Mouse (Mus musculus) liver, embryonic 11.5 days (tissue): ENCODE measurements around the gene Rnf187. TPM values are rescaled to one million over a fixed set of nuclear protein-coding genes. Genes with fewer than 3 reads are reported as not detected.

ENCODE experiments used
- microRNA-seq: library from miRNA; unstranded; fragments of <30 nt; microRNA quantifications from one replicate; pipeline ENCODE4, GENCODE M21; 2017; ENCODE audit warnings: borderline number of aligned reads
- polyA plus RNA-seq: library from polyadenylated mRNA; unstranded; fragments of >200 nt; fragmentation: Nextera tagmentation; extraction: Ambion mirVana; gene quantifications from 2 replicates; pipeline ENCODE4 v1.2.1, GENCODE M21; 2014

Gene Rnf187
- polyA plus RNA-seq, 1 experiment from 2014 or later, result 229 TPM

Small RNAs within 50 kb of the gene (microRNA-seq; reads per million reads assigned to microRNA genes)
- 2.8 reads per million for gene Gm44313

Other genes with a start within 250 kb of the Rnf187 start
- not detected in 2 replicates for gene Olfr319, start 239.8 kb downstream of the Rnf187 start, polyA plus RNA-seq
- not detected in 2 replicates for gene Olfr318, start 214.9 kb downstream of the Rnf187 start, polyA plus RNA-seq
- not detected in 2 replicates for gene Olfr317, start 199.7 kb downstream of the Rnf187 start, polyA plus RNA-seq
- not detected in 2 replicates for gene Olfr316, start 186.2 kb downstream of the Rnf187 start, polyA plus RNA-seq
- gene Olfr315, start 165.7 kb downstream of the Rnf187 start, polyA plus RNA-seq, result not detected in 2 replicates
- gene Olfr314, start 156.0 kb downstream of the Rnf187 start, polyA plus RNA-seq, result not detected in 2 replicates
- gene Fam183b, start 137.0 kb downstream of the Rnf187 start, polyA plus RNA-seq, result 0.70 and 0.86 TPM in 2 replicates
- not detected in 2 replicates for gene Olfr313, start 123.9 kb downstream of the Rnf187 start, polyA plus RNA-seq
- gene Olfr312, start 109.7 kb downstream of the Rnf187 start, polyA plus RNA-seq, result not detected in 2 replicates
- gene Olfr311, start 99.7 kb downstream of the Rnf187 start, polyA plus RNA-seq, result not detected in 2 replicates
- gene Gm12258, start 91.8 kb downstream of the Rnf187 start, polyA plus RNA-seq, result 4.3 and 5.2 TPM in 2 replicates
- 5.0 and 5.6 TPM in 2 replicates for gene 2810021J22Rik, start 71.7 kb downstream of the Rnf187 start, polyA plus RNA-seq
- gene Zfp39, start 34.7 kb downstream of the Rnf187 start, polyA plus RNA-seq, result 10.2 and 11.8 TPM in 2 replicates
- 4.0 and 5.0 TPM in 2 replicates for gene Btnl10, start 21.0 kb downstream of the Rnf187 start, polyA plus RNA-seq
- 6.3 and 6.9 TPM in 2 replicates for gene Hist3h2ba, start 10.0 kb upstream of the Rnf187 start, polyA plus RNA-seq
- 12.0 and 14.5 TPM in 2 replicates for gene Hist3h2a, start 15.8 kb upstream of the Rnf187 start, polyA plus RNA-seq
- gene Trim17, start 15.8 kb upstream of the Rnf187 start, polyA plus RNA-seq, result 0.23 and 0.38 TPM in 2 replicates
- 17.3 and 17.8 TPM in 2 replicates for gene Trim11, start 39.2 kb upstream of the Rnf187 start, polyA plus RNA-seq
- 0.64 and 1.2 TPM in 2 replicates for gene Obscn, start 197.5 kb upstream of the Rnf187 start, polyA plus RNA-seq
- 6.8 and 6.9 TPM in 2 replicates for gene Iba57, start 224.8 kb upstream of the Rnf187 start, polyA plus RNA-seq
- gene Gjc2, start 244.3 kb upstream of the Rnf187 start, polyA plus RNA-seq, result 0.07 TPM in 1 of 2 replicates, not detected in the other